Mouse (Mus musculus) monocyte, adult 5-6 weeks (primary cell): ENCODE data around the gene N4bp2. TPM values are rescaled to one million over a fixed set of nuclear protein-coding genes. Genes with fewer than 3 reads are reported as not detected.

Experiments used
- ATAC-seq: fragments of 153-309, 156-312 bp; replicated peaks from 2 replicates; pipeline ENCODE4 v1.8.0; 2017; ENCODE audit warnings: mild to moderate bottlenecking; ENCODE audit not compliant: low TSS enrichment, insufficient number of reproducible peaks, severe bottlenecking, poor library complexity, low FRiP score
- total RNA-seq: library from RNA; stranded (forward); fragments of 200-1000, 200-491, 200-594 nt; gene quantifications from 3 replicates; pipeline ENCODE4 v1.2.3, GENCODE M21; 2017

Gene N4bp2
- total RNA-seq, 1 experiment from 2014 or later, result 33.1 TPM

- no peak for ATAC-seq
These were observed 94.6 kb downstream of the N4bp2 start for GRCm38 (mm10) chr5:65857935-65858334.

DNA sequence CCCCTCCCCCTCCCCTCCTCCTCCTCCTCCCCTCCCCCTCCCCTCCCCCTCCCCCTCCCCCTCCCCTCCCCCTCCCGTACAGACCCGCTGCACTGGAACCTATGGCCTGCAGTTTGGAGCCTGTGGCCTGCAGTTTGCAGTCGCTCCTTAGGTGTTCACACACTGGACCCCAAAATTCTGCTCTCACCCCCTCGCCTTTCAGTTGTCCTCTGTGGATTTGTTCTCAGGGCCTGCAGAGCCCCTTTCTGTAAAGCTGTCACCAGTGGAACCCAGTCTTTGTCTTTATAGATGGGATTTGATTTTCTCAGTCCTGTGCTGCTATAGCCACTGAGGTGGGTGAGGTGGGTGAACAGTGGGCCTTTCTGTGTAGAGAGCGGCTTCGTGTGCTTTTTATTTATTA is 95.0 kb downstream of the N4bp2 start:
- ATAC-seq, result no peak

- ATAC-seq, result no peak
These were observed 95.6 kb downstream of the N4bp2 start for GRCm38 (mm10) chr5:65858898-65859297.

DNA sequence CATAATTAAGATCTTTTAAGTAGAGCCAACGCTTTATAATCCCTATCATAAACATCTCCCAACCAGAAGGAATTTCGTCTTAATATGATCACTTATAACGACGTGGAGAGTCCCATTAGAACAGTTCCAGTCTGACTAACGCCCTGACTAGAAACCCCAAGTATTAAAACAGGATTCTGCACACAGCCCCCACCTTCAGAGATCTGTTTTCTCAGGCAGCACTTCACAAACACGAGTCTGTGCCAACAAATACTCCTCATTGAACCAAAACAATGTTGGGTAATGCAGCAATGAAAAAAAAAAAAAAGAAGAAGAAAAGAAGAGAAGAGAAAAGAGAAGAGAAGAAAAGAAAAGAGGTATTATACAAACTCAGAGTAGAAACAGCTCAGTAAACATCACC is 96.1 kb downstream of the N4bp2 start:
- no peak for ATAC-seq

DNA sequence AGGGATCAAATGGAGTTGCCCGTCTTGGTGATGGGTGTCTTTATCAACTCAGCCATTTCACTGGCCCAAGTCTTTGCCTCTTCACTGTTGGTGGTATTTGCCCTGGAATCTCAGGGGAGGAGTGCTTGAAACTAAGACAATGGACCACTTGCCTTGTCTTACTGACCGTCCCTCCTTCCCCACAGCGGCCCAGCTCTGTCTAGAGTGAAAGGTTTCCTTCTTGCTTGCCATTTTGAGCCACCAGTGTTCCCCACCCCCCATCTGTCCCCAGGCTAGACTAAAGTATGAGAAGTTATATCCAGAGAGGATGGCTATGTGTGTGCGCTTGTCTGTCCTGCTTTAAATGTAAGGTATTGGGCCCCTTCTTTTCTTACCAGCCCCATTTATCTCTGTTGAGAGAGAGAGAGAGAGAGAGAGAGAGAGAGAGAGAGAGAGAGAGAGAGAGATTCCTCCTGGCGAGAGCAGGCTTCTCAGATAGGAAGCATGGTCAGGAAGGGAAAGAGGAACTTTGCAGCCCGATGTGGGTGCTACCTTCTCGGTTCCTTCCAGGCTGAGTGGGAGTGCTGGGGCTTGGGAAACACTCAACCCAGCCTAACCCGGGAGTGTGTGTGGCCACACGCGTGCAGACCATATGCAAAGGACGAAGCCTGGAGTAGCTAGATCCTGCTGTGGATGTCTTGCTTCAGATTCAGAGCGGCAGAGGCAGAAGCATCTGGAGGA is 97.1 kb downstream of the N4bp2 start:
- peak; percentile 82 for ATAC-seq

DNA sequence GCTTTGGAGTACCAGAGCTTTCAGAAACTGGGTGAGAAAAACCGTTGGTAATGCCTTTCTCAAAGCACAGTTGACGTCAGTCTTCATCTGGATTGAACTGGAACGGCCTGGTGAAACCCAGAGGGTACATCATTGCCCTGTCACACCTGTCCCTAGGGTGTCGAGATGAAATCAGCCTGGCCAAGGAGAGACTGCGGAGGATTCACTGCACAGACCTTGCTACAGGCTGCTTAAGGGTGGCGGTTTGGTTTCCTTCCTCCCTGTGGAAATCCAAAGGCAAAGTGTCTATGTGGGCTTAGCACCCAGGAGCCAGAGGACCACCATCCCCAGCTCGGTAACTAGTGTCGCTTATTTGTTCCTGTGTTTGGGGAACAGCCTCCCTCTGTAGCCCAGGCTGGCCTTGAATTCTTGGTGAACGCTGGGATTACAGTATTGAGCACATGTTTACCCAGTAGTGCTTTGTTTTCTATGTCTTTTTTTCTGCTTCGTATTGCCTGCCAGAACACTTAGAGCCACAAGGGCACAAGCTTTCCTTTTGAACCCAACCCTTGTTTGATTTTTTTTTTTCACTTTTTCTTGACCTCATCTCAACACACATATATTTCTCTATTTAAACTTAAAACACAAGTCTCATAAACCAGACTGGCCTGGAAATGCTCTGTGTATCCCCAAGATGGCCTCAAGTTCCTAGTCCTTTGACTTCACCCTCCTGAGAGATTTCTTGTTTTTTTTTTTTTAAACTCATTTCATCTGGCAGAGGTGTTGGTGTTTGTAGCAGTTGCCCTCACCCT is 98.0 kb downstream of the N4bp2 start, which contains the start of gene Rhoh:
Rhoh (plus strand) TSS at position 60 of the 791 bp plus-strand sequence.
- no peak for ATAC-seq

GRCm38 (mm10) chr5:65862217-65862927 is 99.1 kb downstream of the N4bp2 start:
- no peak for ATAC-seq

- peak; percentile 67 for ATAC-seq
These were observed 100.0 kb downstream of the N4bp2 start for GRCm38 (mm10) chr5:65863349-65863749.

DNA sequence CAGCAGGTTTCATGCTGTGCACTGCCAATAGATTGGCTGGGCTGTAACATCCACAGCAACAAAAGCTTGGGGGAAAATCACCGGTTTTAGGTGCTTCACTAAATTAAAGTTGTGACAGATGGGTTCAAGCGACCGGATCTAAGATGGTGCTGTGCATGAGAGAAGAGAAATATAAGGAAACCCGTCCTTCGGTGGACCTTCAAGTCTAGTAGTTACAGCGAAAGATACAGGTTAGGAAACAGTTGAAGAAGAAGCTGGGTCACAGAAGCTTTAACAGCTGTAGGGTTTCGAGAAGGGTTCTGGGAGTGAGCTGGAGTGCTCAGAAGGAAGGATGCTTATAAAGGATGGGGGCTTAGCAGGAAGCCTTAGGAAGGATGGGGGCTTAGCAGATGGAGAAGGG is 101.2 kb downstream of the N4bp2 start:
- no peak for ATAC-seq

DNA sequence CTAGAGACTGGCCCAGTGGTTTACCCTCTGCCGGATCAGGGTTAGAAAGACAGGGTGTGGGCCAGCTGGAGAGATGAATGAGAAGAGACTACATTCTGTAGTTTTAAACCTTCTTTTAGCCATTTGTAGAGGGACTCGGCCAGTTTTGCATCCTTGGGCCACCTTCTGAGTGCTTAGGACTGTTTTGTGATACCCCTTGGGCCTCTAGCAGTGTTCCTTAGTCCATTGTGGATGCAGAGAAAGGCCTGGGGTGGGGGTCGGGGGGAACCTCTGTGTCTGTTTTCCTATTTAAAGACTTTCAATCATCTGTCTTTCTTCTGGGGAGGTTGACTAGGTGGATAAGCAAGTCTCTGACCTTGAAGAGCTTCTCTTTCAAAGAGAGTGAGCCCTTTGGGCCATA is 101.6 kb downstream of the N4bp2 start:
- no peak for ATAC-seq

DNA sequence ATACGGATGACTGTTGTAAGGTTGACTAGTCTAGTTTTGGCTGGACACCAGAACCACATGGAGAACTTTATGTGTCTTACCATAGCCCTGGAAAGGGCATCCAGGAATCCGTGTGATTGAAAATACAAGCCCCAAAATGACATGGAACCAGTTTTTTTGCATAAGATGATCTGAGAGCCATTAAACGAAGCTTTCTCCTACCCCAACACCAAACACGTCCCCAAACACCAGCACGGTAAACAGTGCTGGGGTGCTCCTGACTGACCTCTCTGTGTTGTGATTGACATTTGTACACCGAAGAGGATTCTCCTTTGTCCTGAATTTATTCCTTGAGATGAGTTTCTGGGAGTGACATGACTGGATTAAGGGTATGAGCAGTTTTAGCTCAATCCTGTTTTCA is 103.3 kb downstream of the N4bp2 start:
- ATAC-seq, result no peak

DNA sequence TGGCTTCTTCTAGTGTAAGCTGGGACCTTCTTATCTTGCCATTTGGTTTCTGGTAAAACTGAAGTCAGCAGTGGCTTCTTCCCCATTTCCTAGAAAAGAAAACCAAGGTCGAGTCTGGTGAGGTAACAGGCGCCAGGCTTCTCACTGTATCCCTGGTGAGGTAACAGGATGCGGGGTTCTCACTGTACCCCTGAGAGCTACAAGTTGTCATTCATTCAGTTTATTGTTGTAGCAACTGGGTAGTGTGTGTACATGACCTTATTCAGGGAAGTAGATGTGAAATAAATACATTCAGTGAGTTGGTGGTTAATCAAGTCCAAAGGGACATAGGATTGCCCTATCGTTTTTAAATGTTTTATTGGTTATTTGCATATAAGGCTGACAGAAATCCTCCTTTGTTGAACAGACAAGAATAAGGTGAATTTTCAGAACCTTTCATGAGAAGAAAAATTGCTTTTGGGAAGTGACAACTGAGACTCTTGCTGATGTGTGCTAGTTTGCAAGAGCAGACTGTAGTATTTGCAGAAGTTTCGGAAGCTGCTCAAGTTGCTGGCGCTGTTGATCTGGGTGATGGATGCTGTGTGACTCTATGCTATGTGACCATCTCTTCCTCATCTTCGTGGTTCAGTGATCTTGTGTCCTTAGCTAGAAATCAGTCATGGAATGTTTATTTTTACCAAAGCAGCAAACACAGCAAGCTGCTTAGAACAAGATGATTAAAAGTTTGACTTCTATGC is 104.2 kb downstream of the N4bp2 start:
- peak; percentile 54 for ATAC-seq

- ATAC-seq, result no peak
These were observed 105.1 kb downstream of the N4bp2 start for GRCm38 (mm10) chr5:65868419-65868818.

- no peak for ATAC-seq
These were observed 106.3 kb downstream of the N4bp2 start for GRCm38 (mm10) chr5:65869660-65870059.

GRCm38 (mm10) chr5:65871276-65871875 is 108.1 kb downstream of the N4bp2 start:
- ATAC-seq, result no peak

DNA sequence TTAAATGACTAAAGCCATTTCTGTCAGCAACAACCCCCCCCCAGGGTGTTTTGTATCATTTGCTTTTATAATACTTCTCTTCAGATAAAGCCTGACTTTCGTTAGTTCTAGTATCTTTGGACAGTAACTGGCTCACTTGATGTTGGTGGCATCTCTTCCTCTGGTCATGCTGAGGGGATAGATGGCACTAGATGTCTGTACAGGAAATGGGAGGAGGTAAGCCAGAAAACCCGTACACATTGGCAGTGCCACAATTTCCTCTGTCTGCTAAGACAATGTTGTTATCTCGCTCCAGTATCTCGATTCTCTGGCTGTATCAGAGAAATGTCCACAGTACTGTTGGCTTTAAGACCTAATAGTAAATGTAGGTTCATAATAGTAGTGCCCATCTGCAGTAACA is 109.9 kb downstream of the N4bp2 start:
- ATAC-seq, result no peak

- no peak for ATAC-seq
These were observed 111.9 kb downstream of the N4bp2 start for GRCm38 (mm10) chr5:65875269-65875668.

GRCm38 (mm10) chr5:65878367-65878766 is 115.0 kb downstream of the N4bp2 start:
- no peak for ATAC-seq
